Mouse (Mus musculus) olfactory bulb, adult 2 months (tissue): ENCODE data around the gene Pum3. TPM values are rescaled to one million over a fixed set of nuclear protein-coding genes. Genes with fewer than 3 reads are reported as not detected.

Experiments used
- H3K27ac ChIP-seq: fragments of 200-500 bp; 2 replicates; pipeline ENCODE4 v1.5.1; 2012; ENCODE audit warnings: low read depth, low read length; ENCODE audit not compliant: insufficient read depth
- H3K4me1 ChIP-seq: fragments of 200-500 bp; 2 replicates; pipeline ENCODE4 v1.6.1; 2012; ENCODE audit warnings: low read length; ENCODE audit not compliant: control insufficient read depth, insufficient read depth
- H3K4me3 ChIP-seq: fragments of 200-500 bp; 2 replicates; pipeline ENCODE4 v1.5.1; 2012; ENCODE audit warnings: mild to moderate bottlenecking, low read depth, low read length, moderate library complexity; ENCODE audit not compliant: insufficient read depth
- CTCF ChIP-seq: fragments of 200-500 bp; IDR thresholded peaks from 2 replicates; pipeline ENCODE4 v1.5.1; 2012; ENCODE audit warnings: low read depth, mild to moderate bottlenecking, low read length, moderate library complexity; ENCODE audit not compliant: insufficient read depth
- POLR2A ChIP-seq: fragments of 200-500 bp; IDR thresholded peaks from 2 replicates; pipeline ENCODE4 v1.6.1; 2012; ENCODE audit warnings: mild to moderate bottlenecking, low read depth, low read length, moderate library complexity; ENCODE audit not compliant: insufficient read depth
- WGBS: fragments of 180-500 bp; shearing (Covaris S2); methylation state at CpG from one replicate; pipeline ENCODE4 v1.1.7; 2018; 5-methylcytosine and 5-hydroxymethylcytosine counted together
- polyA plus RNA-seq: library from polyadenylated mRNA; stranded (reverse); fragments of >200 nt; gene quantifications from 2 replicates; pipeline ENCODE4 v1.2.4, GENCODE M21; 2012; ENCODE audit warnings: low replicate concordance; ENCODE audit not compliant: missing spikeins, insufficient read depth, insufficient read length

Gene Pum3
- polyA plus RNA-seq, 1 experiment = not detected

GRCm38 (mm10) chr19:27370784-27371183 lies 58.8 kb downstream of the Pum3 start:
- Histone ChIP-seq H3K27ac (no peak overlapping the region), H3K4me3 (no peak overlapping the region), H3K4me1 (no peaks in the 10 kb centered on the region)
- 86% methylated on average over 2 of the region's 2 CpGs for WGBS
- TF ChIP-seq POLR2A (no peak), CTCF (no peak)

- WGBS = 72% methylated on average over 2 of the region's 2 CpGs
- no peak overlapping the region for H3K27ac ChIP-seq
- no peak overlapping the region for H3K4me3 ChIP-seq
- no peaks in the 10 kb centered on the region for H3K4me1 ChIP-seq
- TF ChIP-seq POLR2A = no peak
- TF ChIP-seq CTCF = no peak
These were observed 59.5 kb downstream of the Pum3 start for GRCm38 (mm10) chr19:27370174-27370573.

GRCm38 (mm10) chr19:27369461-27370135 lies 60.0 kb downstream of the Pum3 start:
- H3K27ac ChIP-seq = no peak overlapping the region
- 53% methylated on average over 3 of the region's 3 CpGs for WGBS
- H3K4me1 ChIP-seq = no peaks in the 10 kb centered on the region
- TF ChIP-seq POLR2A (no peak), CTCF (no peak)
- H3K4me3 ChIP-seq = no peak overlapping the region

GRCm38 (mm10) chr19:27366113-27366746 lies 63.4 kb downstream of the Pum3 start:
- Histone ChIP-seq H3K27ac (no peak overlapping the region), H3K4me3 (no peak overlapping the region), H3K4me1 (no peaks in the 10 kb centered on the region)
- TF ChIP-seq POLR2A (no peak), CTCF (no peak)
- WGBS = 92% methylated on average over 10 of the region's 10 CpGs

GRCm38 (mm10) chr19:27364521-27364931 lies 65.1 kb downstream of the Pum3 start:
- TF ChIP-seq POLR2A (no peak), CTCF (no peak)
- Histone ChIP-seq H3K27ac (no peak overlapping the region), H3K4me3 (no peak overlapping the region), H3K4me1 (no peaks in the 10 kb centered on the region)
- 50% methylated on average over 8 of the region's 8 CpGs for WGBS

- TF ChIP-seq POLR2A (no peak), CTCF (no peak)
- 27% methylated on average over 4 of the region's 4 CpGs for WGBS
- no peak overlapping the region for H3K4me3 ChIP-seq
- H3K4me1 ChIP-seq = no peaks in the 10 kb centered on the region
- no peak overlapping the region for H3K27ac ChIP-seq
These were observed 65.7 kb downstream of the Pum3 start for GRCm38 (mm10) chr19:27363891-27364290.

GRCm38 (mm10) chr19:27360381-27360780 lies 69.2 kb downstream of the Pum3 start:
- Histone ChIP-seq H3K27ac (no peak overlapping the region), H3K4me3 (no peak overlapping the region), H3K4me1 (no peaks in the 10 kb centered on the region)
- TF ChIP-seq POLR2A = no peak
- TF ChIP-seq CTCF = no peak

- no peak for TF ChIP-seq POLR2A
- TF ChIP-seq CTCF = no peak
- H3K4me3 ChIP-seq = no peak overlapping the region
- H3K4me1 ChIP-seq = peaks cover 4% of the 10 kb centered on the region
- 14% methylated on average over 6 of the region's 6 CpGs for WGBS
- no peak overlapping the region for H3K27ac ChIP-seq
These were observed 77.9 kb downstream of the Pum3 start for GRCm38 (mm10) chr19:27351700-27352099.

- Histone ChIP-seq H3K4me3 (no peak overlapping the region), H3K27ac (no peak overlapping the region), H3K4me1 (peaks cover 2% of the 10 kb centered on the region)
- TF ChIP-seq POLR2A (no peak), CTCF (no peak)
- 95% methylated on average over 1 of the region's 1 CpGs for WGBS
These were observed 83.1 kb downstream of the Pum3 start for GRCm38 (mm10) chr19:27346501-27346900.

Other genes starting within 250 kb of the Pum3 start
- gene Vldlr, start 213.3 kb downstream of the Pum3 start, polyA plus RNA-seq = not detected in 2 replicates
- gene Kcnv2, start 107.2 kb downstream of the Pum3 start, polyA plus RNA-seq = not detected in 2 replicates